Mouse (Mus musculus): ENCODE results near the gene Adipor2.
"Not testable (repeated sequence)": the region's sequence is repeated elsewhere in the genome, so short reads cannot be mapped to it uniquely, and the experiment has no call there.

Adipor2 gene

DNA sequence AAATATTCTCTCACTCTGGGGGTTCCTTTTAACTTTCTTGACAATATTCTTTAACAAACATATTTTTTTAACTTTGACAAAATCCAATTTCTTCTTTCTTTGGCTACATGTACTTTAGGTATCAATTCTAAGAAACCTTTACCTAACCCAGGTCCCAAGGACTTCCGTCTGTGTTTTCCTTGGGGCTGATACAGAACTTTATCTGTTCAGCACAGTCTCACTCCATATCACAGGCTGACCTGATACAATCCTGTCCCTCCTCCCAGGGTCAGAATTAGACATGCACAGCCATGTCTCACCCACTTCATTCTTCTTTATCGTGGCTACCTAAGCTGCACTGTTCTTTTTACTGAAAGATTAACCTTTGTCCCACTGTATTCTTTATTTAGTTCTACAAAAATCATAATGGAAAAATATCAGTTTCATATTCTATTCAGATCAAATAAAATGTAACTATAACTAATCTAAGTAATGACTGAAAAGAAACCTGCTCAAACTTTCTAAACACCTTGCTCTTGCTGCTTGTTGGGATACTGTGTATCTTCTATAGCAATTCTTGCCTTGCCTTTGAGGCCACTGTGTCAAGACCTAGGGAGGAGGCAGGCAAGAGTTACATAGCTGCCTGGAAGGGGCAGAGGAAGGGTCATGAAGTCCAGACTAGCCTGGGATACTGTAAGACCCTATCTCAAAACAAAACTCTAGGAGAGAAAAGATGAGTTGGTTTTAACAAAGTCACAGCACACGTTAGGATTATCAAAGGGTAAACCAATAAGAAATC lies 56.4 kb downstream of the Adipor2 start:
- DNase-seq (ENCODE audit: low read depth, low spot score): no peak
- no peaks in the 10 kb centered on the region for H3K27me3 ChIP-seq (ENCODE audit: control insufficient read depth, insufficient read depth, low read length, poor library complexity, severe bottlenecking)
- H3K36me3 ChIP-seq (ENCODE audit: control insufficient read depth, insufficient read depth, low read length, poor library complexity, severe bottlenecking): peaks cover 4% of the 10 kb centered on the region

GRCm38 (mm10) chr6:119360250-119360649 lies 57.3 kb downstream of the Adipor2 start:
- H3K27me3 ChIP-seq (ENCODE audit: control insufficient read depth, insufficient read depth, low read length, poor library complexity, severe bottlenecking); H3K36me3 ChIP-seq (ENCODE audit: control insufficient read depth, insufficient read depth, low read length, poor library complexity, severe bottlenecking); DNase-seq (ENCODE audit: low read depth, low spot score): not testable (repeated sequence)

GRCm38 (mm10) chr6:119358020-119358571 lies 59.4 kb downstream of the Adipor2 start:
- DNase-seq (ENCODE audit: low read depth, low spot score): no peak
- Histone ChIP-seq H3K27me3 (ENCODE audit: control insufficient read depth, insufficient read depth, low read length, poor library complexity, severe bottlenecking) (no peaks in the 10 kb centered on the region), H3K36me3 (ENCODE audit: control insufficient read depth, insufficient read depth, low read length, poor library complexity, severe bottlenecking) (peaks cover 6% of the 10 kb centered on the region; the same call in 1 of the 2 replicates)

GRCm38 (mm10) chr6:119352501-119352900 lies 65.0 kb downstream of the Adipor2 start:
- no peak for DNase-seq (ENCODE audit: low read depth, low spot score)
- H3K36me3 ChIP-seq (ENCODE audit: control insufficient read depth, insufficient read depth, low read length, poor library complexity, severe bottlenecking): peaks cover 4% of the 10 kb centered on the region; the same call in 1 of the 2 replicates

DNA sequence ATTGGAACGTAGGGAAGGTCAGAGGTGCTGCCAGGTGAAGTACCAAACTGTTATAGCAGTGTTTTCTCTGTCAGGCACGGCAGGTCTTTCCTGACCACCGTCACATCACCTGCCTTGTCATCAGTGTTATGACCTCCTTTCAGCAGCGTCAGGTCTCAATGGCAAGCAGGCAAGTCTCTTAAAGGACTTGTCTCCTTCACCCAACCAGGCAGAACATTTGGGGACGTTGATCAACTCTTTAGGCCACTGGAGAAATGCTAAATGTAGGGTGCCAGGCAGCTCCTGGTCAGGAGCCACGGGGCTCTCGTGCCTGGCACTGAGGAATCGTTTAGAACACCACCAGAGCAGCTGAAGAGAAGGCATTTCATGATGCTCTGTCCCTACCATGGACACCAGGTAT lies 65.8 kb downstream of the Adipor2 start:
- no peak for DNase-seq (ENCODE audit: low read depth, low spot score)
- H3K36me3 ChIP-seq (ENCODE audit: control insufficient read depth, insufficient read depth, low read length, poor library complexity, severe bottlenecking): peaks cover 2% of the 10 kb centered on the region; the same call in 1 of the 2 replicates
- no peaks in the 10 kb centered on the region for H3K27me3 ChIP-seq (ENCODE audit: control insufficient read depth, insufficient read depth, low read length, poor library complexity, severe bottlenecking)

More at GRCm38 (mm10) chr6:119352501-119352900, 65.0 kb downstream of the Adipor2 start:
- no peaks in the 10 kb centered on the region for H3K27me3 ChIP-seq (ENCODE audit: control insufficient read depth, insufficient read depth, low read length, poor library complexity, severe bottlenecking)

GRCm38 (mm10) chr6:119350703-119351198 lies 66.8 kb downstream of the Adipor2 start:
- DNase-seq (ENCODE audit: low read depth, low spot score): peak; percentile 27
- H3K36me3 ChIP-seq (ENCODE audit: control insufficient read depth, insufficient read depth, low read length, poor library complexity, severe bottlenecking): peaks cover 2% of the 10 kb centered on the region; the same call in 1 of the 2 replicates
- H3K27me3 ChIP-seq (ENCODE audit: control insufficient read depth, insufficient read depth, low read length, poor library complexity, severe bottlenecking): no peaks in the 10 kb centered on the region

- DNase-seq (ENCODE audit: low read depth, low spot score): peak; percentile 80
- H3K27me3 ChIP-seq (ENCODE audit: control insufficient read depth, insufficient read depth, low read length, poor library complexity, severe bottlenecking): no peaks in the 10 kb centered on the region
- H3K36me3 ChIP-seq (ENCODE audit: control insufficient read depth, insufficient read depth, low read length, poor library complexity, severe bottlenecking): no peaks in the 10 kb centered on the region
Measured at GRCm38 (mm10) chr6:119348234-119348633, 69.3 kb downstream of the Adipor2 start.

DNA sequence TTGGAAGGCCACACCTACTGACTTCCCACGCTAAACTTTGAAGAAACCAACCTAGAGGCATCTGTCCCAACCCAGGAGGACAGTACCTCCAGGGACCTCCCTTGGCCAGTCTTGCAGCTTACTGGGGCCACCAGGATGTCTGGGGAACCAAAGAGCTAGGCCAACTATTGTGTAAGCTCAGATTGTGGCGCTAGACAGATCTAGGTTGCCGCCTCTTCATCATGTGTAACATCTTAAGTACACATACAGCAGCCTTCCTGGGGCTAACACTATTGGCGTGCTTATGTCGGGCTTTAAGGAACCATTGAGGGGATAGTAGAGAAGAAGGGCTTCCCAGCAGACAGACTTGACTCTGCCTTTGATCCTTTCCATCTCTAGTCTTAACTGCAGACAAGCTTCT lies 69.7 kb downstream of the Adipor2 start:
- Histone ChIP-seq H3K36me3 (ENCODE audit: control insufficient read depth, insufficient read depth, low read length, poor library complexity, severe bottlenecking) (no peaks in the 10 kb centered on the region), H3K27me3 (ENCODE audit: control insufficient read depth, insufficient read depth, low read length, poor library complexity, severe bottlenecking) (no peaks in the 10 kb centered on the region)

DNA sequence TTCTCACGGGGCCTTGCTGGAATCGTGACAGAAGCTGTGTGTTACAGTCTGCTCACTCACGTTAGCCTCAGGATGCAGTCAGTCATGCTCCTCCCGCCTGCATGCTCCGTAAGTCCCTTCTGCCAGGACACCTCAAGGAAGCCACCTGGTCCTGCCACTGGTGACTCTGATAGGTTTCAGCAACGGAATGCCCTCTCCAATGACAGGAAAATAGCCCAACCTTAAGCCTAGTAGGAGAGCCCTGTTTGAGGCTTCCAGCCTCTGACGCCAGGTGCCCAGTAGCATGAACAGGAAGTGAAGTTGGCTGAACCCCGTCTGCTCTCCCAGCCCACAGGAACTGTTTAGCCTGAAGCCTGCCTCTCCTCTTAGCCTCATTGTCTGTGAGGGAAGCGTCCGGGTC lies 71.2 kb downstream of the Adipor2 start:
- no peaks in the 10 kb centered on the region for H3K27me3 ChIP-seq (ENCODE audit: control insufficient read depth, insufficient read depth, low read length, poor library complexity, severe bottlenecking)
- peak; percentile 38 for DNase-seq (ENCODE audit: low read depth, low spot score)
- no peaks in the 10 kb centered on the region for H3K36me3 ChIP-seq (ENCODE audit: control insufficient read depth, insufficient read depth, low read length, poor library complexity, severe bottlenecking)

More for the DNA sequence above, 69.7 kb downstream of the Adipor2 start:
- DNase-seq (ENCODE audit: low read depth, low spot score): no peak

DNA sequence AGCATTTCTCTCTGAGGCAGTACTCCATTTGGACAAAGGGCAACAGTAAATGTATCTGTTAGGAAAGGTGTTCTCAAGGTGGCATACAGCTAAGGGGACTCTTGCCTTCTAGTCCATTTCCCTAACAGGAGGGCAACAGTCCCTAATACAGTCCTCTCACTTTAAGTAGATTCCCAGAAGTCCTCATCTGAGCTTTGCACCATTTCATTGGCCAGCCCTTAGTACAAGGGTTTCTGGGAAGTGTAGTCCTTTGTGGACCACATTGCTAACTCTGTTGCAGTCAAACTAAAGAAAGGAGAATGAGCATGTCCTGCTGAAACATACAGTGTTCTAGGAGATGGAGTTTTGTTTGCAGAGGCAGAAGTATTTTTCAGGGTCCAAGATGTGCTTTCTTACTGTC lies 76.1 kb downstream of the Adipor2 start:
- Histone ChIP-seq H3K27me3 (ENCODE audit: control insufficient read depth, insufficient read depth, low read length, poor library complexity, severe bottlenecking) (no peaks in the 10 kb centered on the region), H3K36me3 (ENCODE audit: control insufficient read depth, insufficient read depth, low read length, poor library complexity, severe bottlenecking) (no peaks in the 10 kb centered on the region)
- DNase-seq (ENCODE audit: low read depth, low spot score): peak; percentile 34

- Histone ChIP-seq H3K27me3 (ENCODE audit: control insufficient read depth, insufficient read depth, low read length, poor library complexity, severe bottlenecking) (no peaks in the 10 kb centered on the region), H3K36me3 (ENCODE audit: control insufficient read depth, insufficient read depth, low read length, poor library complexity, severe bottlenecking) (no peaks in the 10 kb centered on the region)
- DNase-seq (ENCODE audit: low read depth, low spot score): peak; percentile 15
Measured at GRCm38 (mm10) chr6:119338121-119338912, 79.2 kb downstream of the Adipor2 start.

DNA sequence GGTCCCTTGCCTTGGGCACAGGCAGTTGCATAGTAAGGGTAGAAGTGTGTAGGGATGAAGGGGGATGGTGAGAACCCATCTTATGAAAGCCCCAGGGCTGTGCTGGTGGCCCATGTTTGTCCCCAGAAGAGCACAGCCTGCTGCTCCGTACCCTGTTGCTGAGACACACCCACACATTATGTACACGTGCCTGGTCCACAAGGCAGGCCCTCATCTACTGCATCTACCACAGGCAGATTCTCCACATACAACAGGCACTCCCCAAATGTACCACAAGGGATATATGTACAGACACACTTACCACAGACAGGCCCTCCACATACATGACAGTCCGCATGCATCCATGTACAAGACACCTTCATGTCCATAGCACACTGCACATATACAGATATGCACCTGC lies 80.2 kb downstream of the Adipor2 start:
- DNase-seq (ENCODE audit: low read depth, low spot score): no peak
- Histone ChIP-seq H3K36me3 (ENCODE audit: control insufficient read depth, insufficient read depth, low read length, poor library complexity, severe bottlenecking) (no peaks in the 10 kb centered on the region), H3K27me3 (ENCODE audit: control insufficient read depth, insufficient read depth, low read length, poor library complexity, severe bottlenecking) (no peaks in the 10 kb centered on the region)

DNA sequence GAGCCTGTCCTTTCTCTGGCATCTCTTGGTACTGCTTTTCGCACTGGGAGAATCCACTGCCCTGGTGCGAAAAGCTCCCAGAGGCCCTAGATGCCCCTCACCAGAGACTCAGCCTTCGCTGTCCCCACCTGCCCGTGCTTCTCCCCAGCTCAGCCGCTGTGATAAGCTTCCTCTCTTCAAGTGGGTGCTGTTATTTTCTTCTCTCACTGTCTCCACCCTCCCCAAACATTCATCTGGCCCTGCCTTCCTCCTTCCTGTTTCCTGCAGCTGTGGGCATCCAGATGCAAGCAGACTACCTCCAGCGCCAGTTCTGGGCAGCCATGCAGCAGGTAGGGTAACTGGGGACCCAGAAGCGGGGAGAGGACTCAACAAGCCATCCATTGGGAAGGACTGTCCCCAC lies 81.4 kb downstream of the Adipor2 start:
- H3K27me3 ChIP-seq (ENCODE audit: control insufficient read depth, insufficient read depth, low read length, poor library complexity, severe bottlenecking): no peaks in the 10 kb centered on the region
- peak; percentile 30 for DNase-seq (ENCODE audit: low read depth, low spot score)
- no peaks in the 10 kb centered on the region for H3K36me3 ChIP-seq (ENCODE audit: control insufficient read depth, insufficient read depth, low read length, poor library complexity, severe bottlenecking)

DNA sequence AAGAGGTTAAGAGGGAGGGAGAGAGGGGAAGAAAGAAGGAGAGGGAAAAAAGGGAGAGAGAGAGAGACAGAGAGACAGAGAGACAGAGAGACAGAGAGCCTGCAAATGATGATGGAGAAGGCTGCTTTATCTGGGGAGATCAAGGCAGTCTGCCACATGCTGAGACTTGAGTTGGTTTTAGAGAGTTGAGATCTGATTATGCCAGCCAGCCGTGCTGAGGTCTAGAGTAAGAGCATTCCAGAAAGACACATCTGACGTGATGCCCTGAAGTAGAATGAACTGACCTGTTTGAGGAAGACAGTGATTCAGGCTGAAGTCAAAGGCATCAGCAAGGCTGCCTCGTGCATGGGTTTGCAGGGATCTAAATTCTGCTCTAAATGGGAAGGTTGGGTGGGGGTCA lies 83.7 kb downstream of the Adipor2 start:
- no peak for DNase-seq (ENCODE audit: low read depth, low spot score)

GRCm38 (mm10) chr6:119333202-119333601 lies 84.3 kb downstream of the Adipor2 start:
- H3K27me3 ChIP-seq (ENCODE audit: control insufficient read depth, insufficient read depth, low read length, poor library complexity, severe bottlenecking): peaks cover 1% of the 10 kb centered on the region; the same call in 1 of the 2 replicates
- no peak for DNase-seq (ENCODE audit: low read depth, low spot score)
- no peaks in the 10 kb centered on the region for H3K36me3 ChIP-seq (ENCODE audit: control insufficient read depth, insufficient read depth, low read length, poor library complexity, severe bottlenecking)

More for the DNA sequence above, 83.7 kb downstream of the Adipor2 start:
- no peaks in the 10 kb centered on the region for H3K36me3 ChIP-seq (ENCODE audit: control insufficient read depth, insufficient read depth, low read length, poor library complexity, severe bottlenecking)
- H3K27me3 ChIP-seq (ENCODE audit: control insufficient read depth, insufficient read depth, low read length, poor library complexity, severe bottlenecking): peaks cover 1% of the 10 kb centered on the region; the same call in 1 of the 2 replicates

Measured in splenic B cell, adult 2 months (primary cell).